Mouse (Mus musculus): ENCODE data around the gene Nup93. TPM values are rescaled to one million over a fixed set of nuclear protein-coding genes. Genes with fewer than 3 reads are reported as not detected.
A peak's percentile ranks its signal among the peaks of the same experiment; 100 is the strongest.

Gene Nup93
- polyA plus RNA-seq, 1 experiment from 2014 or later, result 51.5 TPM

DNA sequence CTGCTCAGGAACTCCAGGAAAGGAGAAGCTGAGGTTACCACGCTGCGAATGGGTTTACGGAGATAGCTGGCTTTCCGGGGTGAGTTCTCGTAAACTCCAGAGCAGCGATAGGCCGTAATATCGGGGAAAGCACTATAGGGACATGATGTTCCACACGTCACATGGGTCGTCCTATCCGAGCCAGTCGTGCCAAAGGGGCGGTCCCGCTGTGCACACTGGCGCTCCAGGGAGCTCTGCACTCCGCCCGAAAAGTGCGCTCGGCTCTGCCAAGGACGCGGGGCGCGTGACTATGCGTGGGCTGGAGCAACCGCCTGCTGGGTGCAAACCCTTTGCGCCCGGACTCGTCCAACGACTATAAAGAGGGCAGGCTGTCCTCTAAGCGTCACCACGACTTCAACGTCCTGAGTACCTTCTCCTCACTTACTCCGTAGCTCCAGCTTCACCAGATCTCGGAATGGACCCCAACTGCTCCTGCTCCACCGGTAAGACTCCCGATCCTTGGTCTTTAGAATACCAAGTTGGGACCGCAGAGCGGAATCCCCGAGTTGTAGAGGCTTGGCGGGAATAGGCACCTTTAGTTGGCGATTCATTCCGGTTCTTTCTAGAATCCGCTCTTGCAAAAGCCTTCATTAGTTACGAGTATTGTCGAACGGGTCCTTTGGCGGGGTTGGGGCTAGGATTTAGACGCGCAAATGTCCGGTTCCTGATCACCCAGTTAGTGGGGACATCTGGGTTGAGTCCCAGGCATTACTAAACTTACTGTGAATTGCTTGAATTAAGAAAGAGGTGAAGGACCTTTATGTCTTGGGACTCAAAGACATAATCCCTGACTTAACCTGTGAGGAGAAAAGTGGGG is 35.3 kb upstream of the Nup93 start, which contains the start of gene Mt1:
Gene Mt1 (plus strand): TSS at position 226 of the 856 bp plus-strand sequence.
- H3K9ac ChIP-seq (replicated peaks), result peak within 1 kb of the TSS; percentile 33
- H3K27me3 ChIP-seq (replicated peaks), result peaks cover 93% of the 10 kb centered on the region
- peak within 1 kb of the TSS; percentile 38 for H3K4me3 ChIP-seq (replicated peaks)
- H3K4me1 ChIP-seq, result peaks cover 30% of the 10 kb centered on the region
- H3K36me3 ChIP-seq, result no peaks in the 10 kb centered on the region
- H3K27ac ChIP-seq (replicated peaks), result no peak within 1 kb of the TSS; the same call in 1 of the 2 replicates
- H3K4me2 ChIP-seq, result peak within 1 kb of the TSS; percentile 83
- WGBS, result 1% methylated on average over 50 of the region's 50 CpGs
- no peaks in the 10 kb centered on the region for H3K9me3 ChIP-seq (replicated peaks)
- peak; percentile 91 for ATAC-seq (ENCODE audit: low FRiP score)

GRCm38 (mm10) chr8:94179713-94180560 is 34.4 kb upstream of the Nup93 start:
- Histone ChIP-seq H3K4me1 (peaks cover 30% of the 10 kb centered on the region), H3K4me3 (replicated peaks) (peak overlapping the region; percentile 38), H3K36me3 (no peaks in the 10 kb centered on the region), H3K27ac (replicated peaks) (no peak overlapping the region), H3K4me2 (peak overlapping the region; percentile 83), H3K27me3 (replicated peaks) (peaks cover 92% of the 10 kb centered on the region), H3K9ac (replicated peaks) (0 out of 2 replicates have a peak overlapping the region, but pooled peaks have one; percentile 11), H3K9me3 (replicated peaks) (no peaks in the 10 kb centered on the region)
- WGBS, result 4% methylated on average over 25 of the region's 25 CpGs
- no peak for ATAC-seq (ENCODE audit: low FRiP score)

DNA sequence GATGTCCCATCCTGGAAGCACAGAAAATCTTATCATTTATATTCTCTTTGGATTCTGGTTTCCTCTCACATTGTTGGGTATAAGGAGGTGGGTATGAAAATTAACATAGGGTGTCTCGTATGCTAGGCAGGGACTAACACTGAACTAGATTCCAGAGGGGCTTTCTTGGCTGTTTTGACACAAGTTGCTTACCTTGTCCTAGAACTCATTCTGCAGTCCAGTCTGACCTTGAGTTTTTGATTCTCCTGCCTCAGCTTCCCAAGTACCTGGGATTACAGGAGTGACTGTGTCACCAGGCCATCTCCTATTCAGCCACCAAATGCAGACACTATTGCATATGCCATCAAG is 33.8 kb upstream of the Nup93 start:
- Histone ChIP-seq H3K4me2 (peak overlapping the region; percentile 83), H3K9ac (replicated peaks) (no peak overlapping the region), H3K36me3 (no peaks in the 10 kb centered on the region), H3K27ac (replicated peaks) (no peak overlapping the region), H3K27me3 (replicated peaks) (peaks cover 90% of the 10 kb centered on the region), H3K4me1 (peaks cover 30% of the 10 kb centered on the region), H3K4me3 (replicated peaks) (no peak overlapping the region), H3K9me3 (replicated peaks) (no peaks in the 10 kb centered on the region)
- WGBS, result 79% methylated on average over 1 of the region's 1 CpGs
- no peak for ATAC-seq (ENCODE audit: low FRiP score)

- Histone ChIP-seq H3K27ac (replicated peaks) (no peak overlapping the region), H3K4me1 (peaks cover 40% of the 10 kb centered on the region), H3K4me3 (replicated peaks) (no peak overlapping the region), H3K36me3 (no peaks in the 10 kb centered on the region), H3K9ac (replicated peaks) (0 out of 2 replicates have a peak overlapping the region, but pooled peaks have one; percentile 5), H3K9me3 (replicated peaks) (no peaks in the 10 kb centered on the region), H3K4me2 (no peak overlapping the region), H3K27me3 (replicated peaks) (peaks cover 90% of the 10 kb centered on the region)
- 66% methylated on average over 13 of the region's 13 CpGs for WGBS
- ATAC-seq (ENCODE audit: low FRiP score), result no peak
Measured at GRCm38 (mm10) chr8:94182055-94182929, 32.1 kb upstream of the Nup93 start.

GRCm38 (mm10) chr8:94183117-94183516 is 31.2 kb upstream of the Nup93 start:
- Histone ChIP-seq H3K9me3 (replicated peaks) (no peaks in the 10 kb centered on the region), H3K27me3 (replicated peaks) (peaks cover 87% of the 10 kb centered on the region), H3K4me2 (peak overlapping the region; percentile 51), H3K4me3 (replicated peaks) (peak overlapping the region; percentile 24), H3K36me3 (no peaks in the 10 kb centered on the region), H3K27ac (replicated peaks) (no peak overlapping the region), H3K4me1 (peaks cover 46% of the 10 kb centered on the region), H3K9ac (replicated peaks) (0 out of 2 replicates have a peak overlapping the region, but pooled peaks have one; percentile 5)
- under 1% methylated on average over 16 of the region's 16 CpGs for WGBS
- peak; percentile 32; the same call in 1 of the 2 replicates for ATAC-seq (ENCODE audit: low FRiP score)

DNA sequence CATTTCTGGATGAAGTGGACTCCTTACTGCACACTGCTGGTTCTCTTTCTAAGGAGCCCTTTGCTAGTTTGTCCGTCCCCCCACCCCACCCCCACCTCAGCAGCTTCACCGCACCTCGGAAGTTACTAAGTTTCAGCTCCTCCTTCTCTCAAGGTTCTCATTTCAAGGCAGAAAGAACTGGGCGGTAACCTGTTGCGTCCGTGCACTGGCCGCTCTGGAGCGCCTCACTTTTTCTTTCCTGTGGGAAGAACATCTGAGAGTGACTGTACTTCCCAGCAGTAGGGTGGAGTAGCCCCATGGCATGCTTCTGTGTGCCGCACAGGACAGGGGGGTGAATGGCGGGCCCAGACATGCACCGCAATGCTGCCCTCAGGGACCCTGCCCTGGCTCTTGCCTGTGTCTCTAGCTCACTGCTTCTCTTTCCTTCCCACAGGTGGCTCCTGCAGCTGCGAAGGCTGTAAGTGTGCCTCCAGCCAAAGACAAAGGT is 30.0 kb upstream of the Nup93 start:
- ATAC-seq (ENCODE audit: low FRiP score), result no peak
- peaks cover 77% of the 10 kb centered on the region for H3K27me3 ChIP-seq (replicated peaks)
- H3K27ac ChIP-seq (replicated peaks), result no peak overlapping the region
- H3K9ac ChIP-seq (replicated peaks), result no peak overlapping the region
- no peak overlapping the region for H3K4me3 ChIP-seq (replicated peaks)
- no peaks in the 10 kb centered on the region for H3K36me3 ChIP-seq
- 22% methylated on average over 12 of the region's 12 CpGs for WGBS
- peaks cover 36% of the 10 kb centered on the region for H3K4me1 ChIP-seq
- no peaks in the 10 kb centered on the region for H3K9me3 ChIP-seq (replicated peaks)
- H3K4me2 ChIP-seq, result no peak overlapping the region

DNA sequence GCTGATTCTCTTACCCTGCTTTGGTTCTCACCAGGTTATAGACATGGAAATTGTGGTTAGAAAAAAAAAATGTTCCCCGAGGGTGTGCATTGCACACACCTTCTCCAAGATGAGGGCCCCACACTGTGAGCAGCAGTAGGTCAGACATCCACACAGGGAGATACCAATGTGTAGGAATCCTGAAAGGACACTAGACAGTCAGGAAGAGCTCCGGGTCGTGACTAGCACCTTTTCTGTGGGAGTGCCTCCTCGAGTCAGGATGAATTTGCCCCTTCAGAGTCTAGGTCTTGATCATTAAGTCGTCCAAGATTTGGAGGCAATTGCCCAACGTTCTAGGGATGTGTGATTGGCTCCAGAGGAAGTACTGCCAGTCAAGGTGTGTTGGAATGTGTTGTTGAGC is 28.6 kb upstream of the Nup93 start:
- ATAC-seq (ENCODE audit: low FRiP score), result no peak
- no peak overlapping the region for H3K4me3 ChIP-seq (replicated peaks)
- H3K9ac ChIP-seq (replicated peaks), result no peak overlapping the region
- H3K36me3 ChIP-seq, result no peaks in the 10 kb centered on the region
- WGBS, result 64% methylated on average over 6 of the region's 6 CpGs
- H3K4me1 ChIP-seq, result peaks cover 29% of the 10 kb centered on the region
- H3K27ac ChIP-seq (replicated peaks), result no peak overlapping the region
- peaks cover 64% of the 10 kb centered on the region for H3K27me3 ChIP-seq (replicated peaks)
- no peaks in the 10 kb centered on the region for H3K9me3 ChIP-seq (replicated peaks)
- H3K4me2 ChIP-seq, result no peak overlapping the region

- Histone ChIP-seq H3K27me3 (replicated peaks) (peaks cover 59% of the 10 kb centered on the region), H3K9me3 (replicated peaks) (no peaks in the 10 kb centered on the region), H3K4me3 (replicated peaks) (peak overlapping the region; percentile 16), H3K9ac (replicated peaks) (0 out of 2 replicates have a peak overlapping the region, but pooled peaks have one; percentile 14), H3K4me1 (peaks cover 35% of the 10 kb centered on the region), H3K27ac (replicated peaks) (no peak overlapping the region), H3K36me3 (no peaks in the 10 kb centered on the region), H3K4me2 (peak overlapping the region; percentile 44)
- peak; percentile 49; the same call in 1 of the 2 replicates for ATAC-seq (ENCODE audit: low FRiP score)
- WGBS, result 5% methylated on average over 17 of the region's 17 CpGs
Measured at GRCm38 (mm10) chr8:94186542-94186941, 27.8 kb upstream of the Nup93 start.

GRCm38 (mm10) chr8:94187290-94188002 is 26.9 kb upstream of the Nup93 start:
- 25% methylated on average over 21 of the region's 21 CpGs for WGBS
- ATAC-seq (ENCODE audit: low FRiP score), result no peak
- no peak overlapping the region for H3K4me2 ChIP-seq

GRCm38 (mm10) chr8:94189275-94190031 is 24.9 kb upstream of the Nup93 start:
- Histone ChIP-seq H3K4me2 (no peak overlapping the region), H3K27ac (replicated peaks) (peak overlapping the region; percentile 33; the same call in 1 of the 2 replicates), H3K9me3 (replicated peaks) (no peaks in the 10 kb centered on the region), H3K36me3 (no peaks in the 10 kb centered on the region), H3K4me1 (peaks cover 23% of the 10 kb centered on the region), H3K4me3 (replicated peaks) (no peak overlapping the region), H3K9ac (replicated peaks) (no peak overlapping the region), H3K27me3 (replicated peaks) (peaks cover 33% of the 10 kb centered on the region)
- WGBS, result 58% methylated on average over 13 of the region's 13 CpGs
- ATAC-seq (ENCODE audit: low FRiP score), result peak; percentile 57; the same call in 1 of the 2 replicates

More at GRCm38 (mm10) chr8:94187290-94188002, 26.9 kb upstream of the Nup93 start:
- H3K9ac ChIP-seq (replicated peaks), result no peak overlapping the region
- no peak overlapping the region for H3K4me3 ChIP-seq (replicated peaks)
- no peak overlapping the region for H3K27ac ChIP-seq (replicated peaks)
- H3K36me3 ChIP-seq, result no peaks in the 10 kb centered on the region
- peaks cover 35% of the 10 kb centered on the region for H3K4me1 ChIP-seq
- peaks cover 51% of the 10 kb centered on the region for H3K27me3 ChIP-seq (replicated peaks)
- no peaks in the 10 kb centered on the region for H3K9me3 ChIP-seq (replicated peaks)
